Mouse (Mus musculus) small intestine, adult 2 months (tissue): ENCODE data around the gene Hspg2.

Experiments
- CTCF ChIP-seq: fragments of 200-500 bp; IDR thresholded peaks from 2 replicates; pipeline ENCODE4 v1.5.1; 2012; ENCODE audit warnings: low read depth, mild to moderate bottlenecking, control low read depth, inconsistent platforms, low read length, moderate library complexity, mixed read lengths; ENCODE audit not compliant: insufficient replicate concordance, insufficient read length; ENCODE audit errors: extremely low read depth
- POLR2A ChIP-seq: fragments of 200-500 bp; IDR thresholded peaks from 2 replicates; pipeline ENCODE4 v1.6.1; 2012; ENCODE audit warnings: low read depth, mild to moderate bottlenecking, control low read depth, inconsistent platforms, low read length, moderate library complexity

- TF ChIP-seq CTCF (no peak), POLR2A (no peak)
Measured at GRCm38 (mm10) chr4:137480993-137481340, 12.4 kb downstream of the Hspg2 start.
